Mouse (Mus musculus) liver, embryonic 14.5 days (tissue): ENCODE measurements around the gene Gm20538.

Experiments used
- CTCF ChIP-seq: IDR thresholded peaks from 2 replicates; pipeline ENCODE4 v1.5.1; 2016; ENCODE audit warnings: antibody characterized with exemption, low read depth, control low read depth
- EP300 ChIP-seq: IDR thresholded peaks from 2 replicates; pipeline ENCODE4 v1.6.1; 2016; ENCODE audit warnings: antibody characterized with exemption, low read depth

GRCm38 (mm10) chr19:44590992-44591391, 38.4 kb upstream of the Gm20538 start:
- TF ChIP-seq CTCF (no peak), EP300 (no peak)
